Mouse (Mus musculus) kidney, postnatal 25 days (tissue): ENCODE measurements around the gene Ltf.

Experiments used
- DNase-seq, 2 experiments: peaks; one replicate each; pipeline ENCODE4 v3.0.0; 2021; ENCODE audit warnings: mixed read lengths in 2 of 2

Ltf gene

GRCm38 (mm10) chr9:111019022-111019421 is at the start of gene Ltf:
Ltf (plus strand) TSS chr9:111019271.
- no peak for DNase-seq

GRCm38 (mm10) chr9:110979411-110979810 is 39.7 kb upstream of the Ltf start:
- DNase-seq = no peak

- DNase-seq = no peak
These were observed 36.7 kb upstream of the Ltf start for GRCm38 (mm10) chr9:110982351-110982750.

DNA sequence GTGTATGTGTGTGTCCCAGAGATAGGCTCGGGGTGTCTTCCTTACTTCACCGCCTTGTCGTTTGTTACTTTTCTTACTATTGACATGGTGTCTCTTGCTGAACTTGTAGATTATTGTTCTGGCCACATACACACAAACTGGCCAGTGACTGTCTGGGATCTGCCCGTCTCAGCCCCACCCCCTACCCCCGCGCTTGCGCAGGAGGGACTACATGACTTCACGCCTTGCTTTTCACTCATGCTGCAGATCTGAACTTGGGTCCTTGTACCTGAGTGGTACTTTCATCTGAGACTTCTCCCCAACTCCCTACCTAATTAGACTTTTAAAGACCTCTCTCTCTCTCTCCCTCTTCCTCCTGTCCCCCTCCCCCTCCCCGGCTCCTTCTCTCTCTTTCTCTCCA is 35.0 kb upstream of the Ltf start:
- no peak for DNase-seq

DNA sequence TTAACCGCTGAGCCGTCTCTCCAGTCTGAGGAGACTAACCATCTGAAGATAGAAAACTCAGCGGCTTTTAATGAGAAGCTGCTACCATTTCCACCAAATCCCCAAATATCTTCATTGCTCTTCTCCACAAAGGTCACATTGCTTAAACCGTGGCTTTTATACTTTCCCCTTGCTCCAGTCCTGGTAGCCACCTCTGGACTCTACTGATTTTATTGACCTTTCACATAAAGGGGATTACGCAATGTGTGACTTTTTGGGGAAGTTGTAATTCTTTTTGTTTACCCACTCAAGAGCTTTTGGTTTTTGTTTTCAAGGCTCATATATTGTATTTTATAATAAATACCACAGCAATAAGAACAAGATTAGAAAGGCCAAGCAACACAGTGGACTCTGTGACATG is 33.5 kb upstream of the Ltf start:
- DNase-seq = no peak

GRCm38 (mm10) chr9:110985951-110986350 is 33.1 kb upstream of the Ltf start:
- no peak for DNase-seq

DNA sequence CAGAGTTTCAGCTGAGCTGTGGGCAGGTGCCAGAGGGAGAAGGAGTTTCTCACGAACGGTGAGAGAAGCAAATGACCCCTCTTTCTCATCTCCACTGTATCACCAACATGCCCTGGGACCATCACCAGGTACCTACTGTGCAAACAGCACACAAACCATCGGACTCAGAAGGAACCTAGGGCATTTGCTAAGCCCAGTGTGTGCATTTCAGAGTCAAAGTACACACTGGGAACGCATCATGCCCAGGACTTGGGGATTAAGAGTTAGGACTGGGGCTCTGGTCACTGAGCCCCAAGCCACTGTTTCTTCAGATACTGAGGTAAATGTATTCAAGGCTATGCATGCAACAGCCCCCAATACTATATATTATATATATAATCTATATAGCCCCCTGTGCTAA is 31.7 kb upstream of the Ltf start:
- DNase-seq = no peak

GRCm38 (mm10) chr9:110988078-110988477 is 31.0 kb upstream of the Ltf start:
- no peak for DNase-seq

DNA sequence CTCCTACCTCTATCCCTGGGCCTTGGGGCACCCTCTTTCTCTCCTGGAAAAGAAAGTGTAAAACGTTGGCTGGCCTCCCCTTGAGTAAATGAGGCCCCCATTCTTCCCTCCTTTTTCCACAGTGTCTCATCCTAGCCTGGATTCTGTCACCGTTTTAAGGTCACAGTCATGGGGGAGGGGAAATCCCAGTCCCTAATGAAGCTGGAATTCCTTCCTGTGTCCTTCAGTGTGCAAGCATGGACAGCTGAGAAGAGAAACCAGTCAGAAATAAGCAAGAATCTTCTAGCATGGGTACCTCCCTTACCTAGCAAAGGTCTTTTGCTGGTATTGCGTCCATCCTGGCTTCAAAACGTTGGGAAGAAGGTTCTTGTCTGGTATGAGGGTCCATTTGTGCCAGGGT is 29.9 kb upstream of the Ltf start:
- no peak for DNase-seq

DNA sequence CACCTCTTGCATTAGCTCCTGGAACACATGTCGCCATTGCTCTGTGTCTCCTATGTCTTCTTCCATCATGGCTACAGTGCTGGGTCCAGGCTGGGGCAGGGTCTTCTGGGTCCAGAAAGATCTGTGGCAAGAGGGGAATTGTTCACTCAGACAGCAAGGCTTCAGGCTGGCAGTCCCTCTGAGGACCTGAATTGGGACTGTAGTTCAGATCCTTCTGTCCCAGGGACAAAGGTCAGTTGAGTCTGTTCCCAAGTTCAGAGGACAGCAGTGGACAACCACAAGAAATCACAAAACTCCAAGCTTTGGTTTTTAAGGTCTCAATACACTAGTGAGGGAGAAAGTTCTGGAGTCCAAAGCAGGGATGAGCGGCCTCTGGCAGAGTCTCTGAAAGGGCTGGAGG is 29.5 kb upstream of the Ltf start:
- no peak for DNase-seq

DNA sequence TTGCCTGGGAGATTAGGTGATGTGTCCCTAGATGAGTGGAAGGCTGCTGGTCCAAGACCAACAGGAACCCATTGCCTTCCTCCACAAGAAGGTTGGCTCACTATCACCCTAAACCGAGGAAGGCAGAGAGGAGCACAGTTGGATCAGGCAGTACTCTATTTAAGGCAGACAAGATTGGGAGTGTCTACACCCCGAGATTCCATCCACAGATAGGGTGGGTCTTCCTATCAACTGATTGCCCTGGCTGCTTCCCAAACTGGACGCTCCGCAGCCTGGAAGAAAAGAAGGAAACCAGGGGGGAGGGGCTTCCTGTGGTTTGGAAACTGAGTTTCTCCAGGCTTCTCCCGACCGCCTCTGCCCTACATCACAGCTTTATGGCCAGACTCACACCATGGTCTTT is 28.9 kb upstream of the Ltf start, which contains the start of gene Rtp3:
Gene Rtp3, minus strand, starts transcription at position 380 of the 400 bp plus-strand sequence.
- peak; percentile 83 for DNase-seq

- DNase-seq = no peak
These were observed 25.8 kb upstream of the Ltf start for GRCm38 (mm10) chr9:110993281-110993709.

DNA sequence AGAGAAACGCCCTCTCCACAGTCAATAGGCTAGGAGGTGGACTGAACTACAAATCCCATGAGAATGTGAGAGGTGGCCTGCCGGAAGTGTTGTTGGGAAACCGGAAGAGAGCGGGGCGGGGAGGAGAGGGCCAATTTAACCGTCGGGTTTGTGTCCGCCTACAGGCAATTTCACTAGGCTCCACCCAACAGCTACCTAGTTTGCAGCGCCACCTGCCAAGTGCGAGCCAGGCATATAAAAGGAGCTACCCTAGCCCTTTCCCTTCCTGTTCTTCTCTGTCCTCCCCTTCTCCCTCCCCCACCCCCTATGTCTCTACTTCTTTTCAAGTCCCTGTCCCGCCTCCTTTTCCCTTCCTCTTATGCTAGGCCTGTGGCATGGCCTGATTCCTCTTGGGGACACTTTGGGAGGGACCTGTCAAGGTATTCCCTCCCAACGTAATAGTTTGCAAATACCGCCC is 24.3 kb upstream of the Ltf start:
- peak; percentile 86 to 93 for DNase-seq

DNA sequence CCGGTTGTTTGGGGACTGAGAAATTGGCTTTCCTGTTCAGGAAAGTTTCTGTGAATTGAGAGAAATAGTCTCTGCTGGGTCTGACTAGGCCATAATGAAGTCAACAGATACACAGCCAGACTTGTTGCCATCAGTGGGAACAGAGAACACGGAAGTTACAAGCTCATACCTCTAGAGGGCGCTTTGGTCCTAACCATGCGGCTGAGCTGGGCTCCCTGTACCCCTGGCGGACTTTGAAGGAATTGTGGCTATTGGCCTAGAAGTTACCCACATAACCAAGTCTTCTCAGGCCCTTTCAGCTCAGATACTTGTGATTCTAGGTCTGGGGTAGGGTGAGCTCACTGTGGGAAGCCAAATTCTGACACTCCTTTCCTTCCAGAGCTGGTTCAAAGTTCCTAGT is 21.8 kb upstream of the Ltf start:
- DNase-seq = peak; percentile 84 to 87

DNA sequence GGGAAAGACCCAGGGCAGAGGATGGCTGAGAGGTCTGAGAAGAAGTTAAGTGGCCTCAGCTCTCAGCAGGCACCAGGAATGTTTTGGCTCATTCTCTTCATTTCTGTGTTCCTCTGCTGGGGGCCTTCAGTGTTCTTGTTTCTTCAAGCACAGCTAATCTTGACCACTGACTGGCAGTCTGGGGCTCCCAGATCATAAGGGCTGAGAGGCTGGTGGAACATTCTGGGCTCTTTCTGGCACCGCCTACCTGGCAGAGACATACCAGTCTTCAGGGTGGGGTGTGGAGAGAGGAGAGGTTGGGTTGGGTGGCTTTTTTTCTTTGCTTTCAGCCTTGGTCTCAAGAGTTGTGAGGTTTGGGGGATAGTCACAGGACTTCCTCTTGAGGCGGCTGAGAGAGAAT is 20.0 kb upstream of the Ltf start:
- DNase-seq = no peak

- peak; percentile 72 to 83 for DNase-seq
These were observed 19.2 kb upstream of the Ltf start for GRCm38 (mm10) chr9:110999856-111000255.

GRCm38 (mm10) chr9:111001621-111002020 is 17.4 kb upstream of the Ltf start:
- DNase-seq = no peak

- no peak for DNase-seq
These were observed 15.8 kb upstream of the Ltf start for GRCm38 (mm10) chr9:111003279-111003678.

GRCm38 (mm10) chr9:111006544-111006943 is 12.5 kb upstream of the Ltf start:
- no peak for DNase-seq

DNA sequence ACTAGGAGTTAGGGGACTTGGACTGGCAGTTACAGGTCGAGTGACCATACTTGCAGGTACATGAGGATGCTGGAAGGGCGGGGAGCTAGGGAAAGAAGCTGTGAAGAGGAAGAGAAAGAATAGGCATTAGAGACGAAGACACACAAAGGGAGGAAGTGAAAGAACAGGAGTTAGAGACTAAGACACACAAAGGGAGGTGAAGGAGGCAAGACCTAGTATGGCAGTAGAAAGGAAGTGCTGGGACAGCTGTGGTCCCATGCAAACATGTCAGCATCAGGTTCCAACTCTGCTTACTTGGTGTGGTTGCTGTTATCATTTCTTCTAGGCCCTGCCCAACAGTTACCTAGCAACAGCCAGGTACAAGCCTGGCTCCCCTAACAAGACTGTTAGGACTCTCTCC is 9.3 kb upstream of the Ltf start:
- no peak for DNase-seq

DNA sequence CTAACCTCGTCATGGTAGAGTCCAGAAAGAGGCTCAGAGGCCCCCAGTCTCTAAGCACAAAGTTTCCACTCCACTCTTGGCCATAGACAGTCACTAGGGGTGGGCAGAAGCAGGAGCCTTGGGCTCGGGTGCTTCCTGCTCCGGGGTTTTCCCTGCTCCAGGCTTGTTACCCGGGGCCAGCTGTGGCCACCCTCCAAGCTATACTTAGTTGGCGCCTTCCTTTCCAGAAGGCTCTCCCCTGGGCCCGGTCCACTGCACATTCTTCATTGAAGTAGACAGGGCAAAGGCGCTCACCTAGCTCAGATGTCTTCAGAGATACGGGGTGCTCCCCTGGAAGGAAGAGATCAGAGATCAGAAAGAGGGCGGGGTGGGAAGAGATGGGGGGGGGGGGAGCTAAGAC is 7.5 kb upstream of the Ltf start:
- DNase-seq = peak; percentile 55 to 76

- peak; percentile 49 to 52 for DNase-seq
These were observed 7.0 kb upstream of the Ltf start for GRCm38 (mm10) chr9:111012041-111012440.

DNA sequence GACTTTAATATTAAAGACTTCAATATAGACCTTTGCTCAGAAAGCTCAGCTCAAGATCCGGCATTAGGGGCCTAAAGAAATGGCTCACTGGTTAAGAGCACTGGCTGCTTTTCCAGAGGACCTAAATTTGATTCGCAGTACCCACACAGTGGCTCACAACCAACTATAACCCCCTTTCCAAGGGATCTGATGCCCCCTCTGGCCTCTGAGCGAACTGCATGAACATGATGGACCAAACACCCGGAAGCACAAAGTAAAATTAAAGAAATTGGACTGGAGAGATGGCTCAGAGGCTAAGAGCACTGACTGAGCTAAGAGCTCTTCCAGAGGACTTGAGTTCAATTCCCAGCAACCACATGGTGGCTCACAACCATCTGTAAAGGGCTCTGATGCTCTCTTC is 3.4 kb upstream of the Ltf start:
- no peak for DNase-seq

DNA sequence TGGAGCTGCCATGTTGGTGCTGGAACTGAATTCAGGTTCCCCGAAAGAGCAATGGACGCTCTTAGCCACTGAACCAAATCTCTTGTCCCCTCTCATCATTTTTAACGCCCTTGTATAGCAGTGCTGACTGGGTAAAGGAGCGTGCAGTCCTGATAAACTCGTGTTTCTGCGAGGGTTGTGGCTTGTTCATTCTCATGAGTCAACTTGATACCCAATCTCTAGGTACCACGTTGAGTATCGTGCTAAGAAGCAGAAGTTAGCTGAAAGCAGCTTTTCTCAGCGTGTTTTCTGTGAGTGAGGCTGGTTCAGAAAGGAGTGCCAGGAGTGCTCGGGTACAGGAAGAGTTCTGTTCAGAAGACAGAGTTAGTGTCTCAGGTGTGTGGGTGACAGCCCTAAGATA is 7.7 kb downstream of the Ltf start:
- DNase-seq = no peak

DNA sequence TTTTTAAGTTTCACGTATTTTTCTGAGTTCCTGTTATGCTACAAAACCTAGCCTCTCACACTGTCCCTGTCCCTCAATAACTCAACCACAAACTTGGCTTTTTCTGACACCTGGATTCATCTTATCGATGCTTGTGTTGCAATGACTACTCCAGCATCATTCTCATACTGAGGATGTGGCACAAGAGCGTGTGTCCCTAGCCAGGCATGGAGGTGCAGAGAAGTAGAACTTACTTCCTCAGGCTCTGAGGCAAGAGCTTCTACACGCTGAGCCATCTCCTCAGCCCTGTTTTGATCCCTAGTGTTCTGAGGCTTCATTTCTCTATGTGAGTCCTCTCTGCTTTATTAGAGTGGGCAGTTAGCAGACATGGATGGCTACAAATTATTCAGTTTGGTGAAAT is 14.6 kb downstream of the Ltf start:
- DNase-seq = no peak

DNA sequence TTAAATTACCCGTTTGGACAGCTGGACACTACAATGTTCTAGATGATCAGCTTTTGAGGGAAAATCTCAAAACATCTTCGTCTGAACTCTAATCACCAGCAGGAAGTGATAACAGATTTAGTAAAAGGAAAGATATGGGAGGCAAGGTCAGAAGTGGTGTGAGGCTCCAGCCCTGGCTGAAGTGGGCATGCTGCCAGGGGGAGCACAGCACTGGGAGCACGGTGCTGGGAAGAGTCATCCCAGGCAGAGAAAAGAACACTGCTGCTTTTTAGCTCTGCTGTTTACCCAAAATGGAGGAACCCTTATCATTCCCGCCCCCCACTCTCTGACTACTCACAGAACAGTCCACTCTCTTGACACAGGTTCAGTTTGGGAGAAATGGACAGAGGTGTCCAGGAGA is 20.9 kb downstream of the Ltf start:
- peak; percentile 72 for DNase-seq
